Mouse (Mus musculus) limb, embryonic 13.5 days (tissue): ENCODE measurements at regions not wholly inside any gene's neighbourhood (a gene's known extent, or its start where the extent isn't known, plus 50 kb on each side); places are given as distances from the start of the nearest gene placed in this dataset.

ENCODE experiments used
- ATAC-seq: fragments of 200-750 bp; cut with Nextera tagmentation; 2 replicates; pipeline ENCODE4 v1.8.0; 2017; ENCODE audit warnings: low read depth, moderate number of reproducible peaks, moderate TSS enrichment; ENCODE audit not compliant: low FRiP score
- H3K27ac ChIP-seq: fragments of 300-500 bp; sonication (generic); 2 replicates; pipeline ENCODE4 v1.5.1; 2015; ENCODE audit warnings: inconsistent platforms, mild to moderate bottlenecking, moderate library complexity
- H3K27me3 ChIP-seq: fragments of 300-500 bp; sonication (generic); 2 replicates; pipeline ENCODE4 v1.6.1; 2015; ENCODE audit warnings: mild to moderate bottlenecking, inconsistent platforms
- H3K36me3 ChIP-seq: fragments of 300-500 bp; sonication (generic); 2 replicates; pipeline ENCODE4 v1.6.1; 2015; ENCODE audit warnings: inconsistent platforms, mild to moderate bottlenecking, moderate library complexity
- H3K4me1 ChIP-seq: fragments of 300-500 bp; sonication (generic); 2 replicates; pipeline ENCODE4 v1.6.1; 2015; ENCODE audit warnings: inconsistent platforms
- H3K4me2 ChIP-seq: fragments of 300-500 bp; sonication (generic); replicated peaks from 2 replicates; pipeline ENCODE4 v1.6.1; 2015; ENCODE audit warnings: inconsistent platforms, mild to moderate bottlenecking, moderate library complexity
- H3K4me3 ChIP-seq: fragments of 300-500 bp; sonication (generic); 2 replicates; pipeline ENCODE4 v1.5.1; 2015; ENCODE audit warnings: moderate library complexity, mild to moderate bottlenecking, inconsistent platforms
- H3K9ac ChIP-seq: fragments of 300-500 bp; sonication (generic); 2 replicates; pipeline ENCODE4 v1.6.1; 2015; ENCODE audit warnings: mild to moderate bottlenecking, inconsistent platforms
- H3K9me3 ChIP-seq: fragments of 300-500 bp; sonication (generic); 2 replicates; pipeline ENCODE4 v1.6.1; 2016; ENCODE audit warnings: inconsistent platforms
- WGBS: fragments of 180-500 bp; shearing (Covaris S2); methylation state at CpG from one replicate; pipeline ENCODE4 v1.1.7; 2015; 5-methylcytosine and 5-hydroxymethylcytosine counted together

- no peak overlapping the region for H3K9ac ChIP-seq
- no peak overlapping the region for H3K4me3 ChIP-seq
- no peak for ATAC-seq
- no peak overlapping the region for H3K27ac ChIP-seq
- no peaks in the 10 kb centered on the region for H3K36me3 ChIP-seq
- WGBS: 84% methylated on average over 15 of the region's 15 CpGs
- H3K9me3 ChIP-seq: peaks cover 6% of the 10 kb centered on the region; the same call in 1 of the 2 replicates
- H3K4me2 ChIP-seq: no peak overlapping the region
- peaks cover 7% of the 10 kb centered on the region; the same call in 1 of the 2 replicates for H3K27me3 ChIP-seq
- H3K4me1 ChIP-seq: peaks cover 14% of the 10 kb centered on the region
Observed at GRCm38 (mm10) chr4:124265527-124265926, 345.1 kb downstream of the 3100002H09Rik start.

- no peak overlapping the region for H3K9ac ChIP-seq
- no peak for ATAC-seq
- no peak overlapping the region for H3K4me2 ChIP-seq
- H3K4me1 ChIP-seq: peaks cover 8% of the 10 kb centered on the region
- H3K27me3 ChIP-seq: peaks cover 30% of the 10 kb centered on the region; the same call in 1 of the 2 replicates
- H3K27ac ChIP-seq: no peak overlapping the region
- 17% methylated on average over 9 of the region's 9 CpGs for WGBS
- H3K4me3 ChIP-seq: no peak overlapping the region
- no peaks in the 10 kb centered on the region for H3K36me3 ChIP-seq
- H3K9me3 ChIP-seq: peaks cover 6% of the 10 kb centered on the region; the same call in 1 of the 2 replicates
Observed at GRCm38 (mm10) chr4:124257006-124257405, 339.2 kb upstream of the 4930535I16Rik start.

DNA sequence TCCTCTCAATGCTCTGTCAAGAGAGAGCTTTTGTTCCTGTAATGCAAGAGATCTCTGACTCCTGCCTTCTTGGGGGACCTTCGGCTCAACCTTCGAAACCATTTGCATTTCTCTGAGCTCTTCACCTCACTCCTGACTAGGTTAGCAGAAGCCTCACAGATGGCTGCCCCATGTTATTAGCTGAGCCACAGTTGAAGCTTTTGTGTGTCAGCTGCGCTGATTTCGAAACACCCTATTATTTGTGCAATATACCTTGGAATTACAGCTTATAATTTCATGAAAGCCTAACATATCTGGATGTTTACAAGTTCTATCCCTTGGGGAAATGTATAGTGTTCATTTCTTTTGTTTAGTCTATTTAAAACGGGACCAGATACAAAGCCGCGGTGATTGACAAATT is 338.7 kb upstream of the 4930535I16Rik start:
- peaks cover 30% of the 10 kb centered on the region; the same call in 1 of the 2 replicates for H3K27me3 ChIP-seq
- 79% methylated on average over 7 of the region's 7 CpGs for WGBS
- peaks cover 1% of the 10 kb centered on the region; the same call in 1 of the 2 replicates for H3K9me3 ChIP-seq
- H3K27ac ChIP-seq: no peak overlapping the region
- H3K4me2 ChIP-seq: no peak overlapping the region
- peaks cover 8% of the 10 kb centered on the region for H3K4me1 ChIP-seq
- H3K9ac ChIP-seq: no peak overlapping the region
- H3K4me3 ChIP-seq: no peak overlapping the region
- H3K36me3 ChIP-seq: no peaks in the 10 kb centered on the region
- ATAC-seq: no peak

GRCm38 (mm10) chr4:124255183-124255543 is 337.3 kb upstream of the 4930535I16Rik start:
- Histone ChIP-seq H3K27me3 (peaks cover 30% of the 10 kb centered on the region; the same call in 1 of the 2 replicates), H3K4me1 (peaks cover 8% of the 10 kb centered on the region), H3K4me3 (no peak overlapping the region), H3K9me3 (no peaks in the 10 kb centered on the region), H3K9ac (no peak overlapping the region), H3K36me3 (no peaks in the 10 kb centered on the region), H3K4me2 (no peak overlapping the region), H3K27ac (no peak overlapping the region)
- WGBS: 57% methylated on average over 7 of the region's 7 CpGs
- no peak for ATAC-seq

GRCm38 (mm10) chr4:124254446-124255182 is 336.8 kb upstream of the 4930535I16Rik start:
- Histone ChIP-seq H3K27me3 (peaks cover 30% of the 10 kb centered on the region; the same call in 1 of the 2 replicates), H3K9ac (no peak overlapping the region), H3K27ac (no peak overlapping the region), H3K4me3 (no peak overlapping the region), H3K4me2 (no peak overlapping the region), H3K36me3 (no peaks in the 10 kb centered on the region), H3K9me3 (no peaks in the 10 kb centered on the region), H3K4me1 (peaks cover 8% of the 10 kb centered on the region)
- WGBS: 38% methylated on average over 22 of the region's 22 CpGs
- ATAC-seq: no peak

DNA sequence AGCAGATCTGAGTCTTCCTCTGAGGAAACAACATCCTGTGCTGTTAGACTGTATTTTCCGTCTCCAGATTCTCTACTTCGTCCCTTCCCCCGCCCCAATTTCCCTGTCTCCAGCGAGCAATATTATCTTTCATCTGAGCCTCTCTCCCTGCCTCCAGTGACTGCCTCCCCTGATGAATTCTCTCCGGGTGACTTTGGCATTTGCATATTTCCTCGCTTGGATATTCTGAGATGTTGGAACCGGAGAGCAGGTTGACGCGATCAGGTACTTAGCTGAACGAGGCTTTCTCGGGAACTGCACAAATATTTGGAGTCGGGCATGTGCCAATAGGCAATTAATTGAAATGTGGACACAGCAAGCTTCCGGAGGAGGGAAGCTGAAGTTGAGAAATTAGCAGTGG is 323.8 kb upstream of the 4930535I16Rik start:
- Histone ChIP-seq H3K27ac (no peak overlapping the region), H3K9me3 (no peaks in the 10 kb centered on the region), H3K9ac (no peak overlapping the region), H3K27me3 (peaks cover 17% of the 10 kb centered on the region), H3K4me3 (no peak overlapping the region), H3K4me2 (no peak overlapping the region), H3K4me1 (peaks cover 28% of the 10 kb centered on the region), H3K36me3 (no peaks in the 10 kb centered on the region)
- 44% methylated on average over 13 of the region's 13 CpGs for WGBS
- no peak for ATAC-seq

- Histone ChIP-seq H3K36me3 (no peaks in the 10 kb centered on the region), H3K4me1 (peaks cover 7% of the 10 kb centered on the region; the same call in 1 of the 2 replicates), H3K9ac (no peak overlapping the region), H3K4me2 (no peak overlapping the region), H3K9me3 (no peaks in the 10 kb centered on the region), H3K4me3 (no peak overlapping the region), H3K27me3 (peaks cover 19% of the 10 kb centered on the region), H3K27ac (no peak overlapping the region)
- 53% methylated on average over 16 of the region's 16 CpGs for WGBS
- no peak for ATAC-seq
Observed at GRCm38 (mm10) chr4:124236476-124236875, 318.7 kb upstream of the 4930535I16Rik start.

GRCm38 (mm10) chr4:124228537-124228936 is 310.7 kb upstream of the 4930535I16Rik start:
- no peak for ATAC-seq
- no peak overlapping the region for H3K4me2 ChIP-seq
- no peaks in the 10 kb centered on the region for H3K4me1 ChIP-seq
- no peak overlapping the region for H3K4me3 ChIP-seq
- no peaks in the 10 kb centered on the region for H3K36me3 ChIP-seq
- H3K9me3 ChIP-seq: no peaks in the 10 kb centered on the region
- peaks cover 22% of the 10 kb centered on the region for H3K27me3 ChIP-seq
- no peak overlapping the region for H3K27ac ChIP-seq
- WGBS: 12% methylated on average over 17 of the region's 17 CpGs
- H3K9ac ChIP-seq: no peak overlapping the region

DNA sequence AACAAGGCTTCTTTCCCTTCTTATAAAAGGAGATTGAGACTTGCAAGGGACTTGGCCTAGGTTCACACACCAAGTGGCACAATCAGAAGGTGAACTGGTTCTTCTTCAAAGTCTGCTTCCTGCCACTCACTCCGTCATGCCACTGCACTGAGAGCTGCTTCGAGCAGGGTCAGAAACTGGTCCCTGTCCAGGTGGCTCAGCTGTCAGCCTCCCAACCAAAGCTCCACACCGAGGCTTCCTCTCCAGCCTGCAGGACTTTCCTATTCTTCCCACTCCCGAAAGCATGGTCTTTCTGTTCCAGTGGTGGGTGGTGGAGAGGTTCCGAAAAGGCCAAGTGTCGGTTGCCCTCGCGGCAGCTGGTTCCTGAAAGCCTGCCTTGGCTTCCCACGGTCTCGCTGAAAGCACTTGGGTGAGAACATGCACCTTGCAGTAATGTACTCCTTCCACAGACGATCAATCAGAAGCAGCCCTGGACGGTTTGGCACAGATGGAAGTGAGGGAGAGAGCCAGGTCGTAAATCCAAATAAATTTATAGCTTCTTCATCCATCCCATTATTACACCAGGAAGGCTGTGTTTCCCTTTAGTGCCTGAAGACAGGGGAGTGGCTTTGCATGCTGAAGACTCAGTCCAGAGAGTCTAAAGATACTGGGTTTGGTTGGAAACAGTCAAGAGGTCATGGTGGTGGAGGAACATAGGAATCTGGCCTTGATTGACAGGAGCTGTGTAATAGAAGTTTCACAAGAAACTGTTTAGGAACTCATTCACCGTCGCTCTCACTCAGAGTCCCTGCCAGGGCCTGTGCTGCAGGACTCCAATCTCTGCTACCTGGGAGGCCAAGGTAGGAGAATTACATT is 306.1 kb upstream of the 4930535I16Rik start:
- H3K4me3 ChIP-seq: no peak overlapping the region
- peaks cover 4% of the 10 kb centered on the region; the same call in 1 of the 2 replicates for H3K4me1 ChIP-seq
- no peak overlapping the region for H3K4me2 ChIP-seq
- H3K36me3 ChIP-seq: no peaks in the 10 kb centered on the region
- no peaks in the 10 kb centered on the region for H3K9me3 ChIP-seq
- ATAC-seq: no peak
- no peak overlapping the region for H3K9ac ChIP-seq
- H3K27ac ChIP-seq: no peak overlapping the region
- peaks cover 51% of the 10 kb centered on the region for H3K27me3 ChIP-seq
- 58% methylated on average over 15 of the region's 15 CpGs for WGBS

GRCm38 (mm10) chr4:124221736-124222135 is 303.9 kb upstream of the 4930535I16Rik start:
- no peak overlapping the region for H3K4me3 ChIP-seq
- no peak for ATAC-seq
- H3K9ac ChIP-seq: no peak overlapping the region
- H3K27me3 ChIP-seq: peaks cover 44% of the 10 kb centered on the region
- no peaks in the 10 kb centered on the region for H3K9me3 ChIP-seq
- WGBS: 85% methylated on average over 4 of the region's 4 CpGs
- H3K4me1 ChIP-seq: peaks cover 17% of the 10 kb centered on the region
- H3K27ac ChIP-seq: no peak overlapping the region
- no peaks in the 10 kb centered on the region for H3K36me3 ChIP-seq
- H3K4me2 ChIP-seq: no peak overlapping the region

DNA sequence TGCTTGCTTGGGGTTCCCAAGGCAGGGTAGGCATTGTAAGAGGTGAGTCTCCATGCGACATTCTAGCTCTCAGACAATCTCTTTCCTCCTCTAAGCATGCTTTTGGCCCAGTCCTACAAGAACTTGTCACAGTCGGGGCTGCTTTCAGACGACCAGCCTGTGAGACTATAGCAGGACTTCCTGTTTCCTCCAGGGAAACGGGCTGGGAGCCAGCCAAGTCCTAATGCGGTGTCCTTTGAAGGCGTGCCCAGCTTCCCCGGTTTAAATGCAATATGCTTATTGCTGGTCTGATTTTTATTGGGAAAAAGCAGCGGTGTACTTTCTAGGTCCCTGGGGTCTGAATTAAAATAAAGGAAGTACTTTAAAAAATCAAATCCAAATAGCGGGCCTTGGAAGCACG is 299.4 kb upstream of the 4930535I16Rik start:
- 14% methylated on average over 10 of the region's 10 CpGs for WGBS
- Histone ChIP-seq H3K9ac (no peak overlapping the region), H3K27me3 (peaks cover 28% of the 10 kb centered on the region), H3K27ac (no peak overlapping the region), H3K4me1 (peaks cover 17% of the 10 kb centered on the region), H3K36me3 (no peaks in the 10 kb centered on the region), H3K4me2 (peak overlapping the region; percentile 34), H3K9me3 (no peaks in the 10 kb centered on the region), H3K4me3 (no peak overlapping the region)
- peak; percentile 19; the same call in 1 of the 2 replicates for ATAC-seq

DNA sequence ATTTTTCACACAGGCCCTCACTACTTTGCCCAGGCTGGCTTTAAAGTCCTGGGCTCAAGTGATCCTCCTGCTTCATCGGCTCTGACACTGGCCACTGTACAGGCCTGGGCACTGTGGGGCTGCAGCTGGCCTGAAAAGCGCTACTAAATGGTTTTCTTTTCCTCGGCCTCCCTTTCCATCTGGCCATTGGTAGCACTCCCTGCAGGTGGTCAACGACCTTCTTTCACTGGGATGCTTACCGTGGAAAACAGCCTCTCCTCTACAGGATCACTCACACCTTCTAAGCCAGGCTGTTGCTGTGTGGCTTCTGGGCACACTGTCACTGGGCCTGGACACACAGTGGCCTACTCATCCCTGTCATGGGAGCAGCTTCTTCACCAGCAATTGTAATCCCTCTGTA is 298.5 kb upstream of the 4930535I16Rik start:
- WGBS: 39% methylated on average over 5 of the region's 5 CpGs
- Histone ChIP-seq H3K4me1 (peaks cover 16% of the 10 kb centered on the region), H3K9me3 (no peaks in the 10 kb centered on the region), H3K27me3 (peaks cover 20% of the 10 kb centered on the region), H3K36me3 (no peaks in the 10 kb centered on the region), H3K4me2 (no peak overlapping the region), H3K4me3 (no peak overlapping the region), H3K27ac (no peak overlapping the region), H3K9ac (no peak overlapping the region)
- no peak for ATAC-seq
